Mouse (Mus musculus) CH12.LX (cell line): ENCODE results near the gene Alk. TPM values are rescaled to one million over a fixed set of nuclear protein-coding genes. Genes with fewer than 3 reads are reported as not detected.
A peak's percentile ranks its signal among the peaks of the same experiment; 100 is the strongest.

Experiments used
- DNase-seq: peaks from one replicate; pipeline ENCODE4 v3.0.0-alpha.2; 2013; ENCODE audit errors: extremely low read depth
- H3K27ac ChIP-seq: 2 replicates; pipeline ENCODE4 v1.5.1; 2012; ENCODE audit warnings: low read depth, mild to moderate bottlenecking, control low read depth, moderate library complexity; ENCODE audit not compliant: insufficient read depth
- H3K27me3 ChIP-seq: replicated peaks from 2 replicates; pipeline ENCODE3; 2012; ENCODE audit warnings: inconsistent platforms
- H3K36me3 ChIP-seq, 2 experiments: replicated peaks in 1 of 2; 2 replicates each; pipeline versions ENCODE3 to v1.6.1; 2012; ENCODE audit warnings: inconsistent platforms in 1 of 2, low read length in 1 of 2, mild to moderate bottlenecking in 1 of 2, mixed read lengths in 1 of 2, moderate library complexity in 1 of 2; ENCODE audit not compliant: control insufficient read depth in 1 of 2, insufficient read depth in 1 of 2
- H3K4me1 ChIP-seq, 2 experiments: 2 replicates each; pipeline ENCODE4 v1.6.1; 2012; ENCODE audit warnings: inconsistent platforms in 1 of 2, moderate library complexity in 1 of 2; ENCODE audit not compliant: insufficient read depth in 2 of 2, control insufficient read depth in 1 of 2
- H3K4me2 ChIP-seq: 2 replicates; pipeline ENCODE4 v1.6.1; 2012; ENCODE audit warnings: low read depth, mild to moderate bottlenecking, control low read depth; ENCODE audit not compliant: poor library complexity, insufficient read depth, severe bottlenecking
- H3K4me3 ChIP-seq, 3 experiments: fragments of 150-350 bp in 1 of 3; sonication (generic) in 1 of 3; replicated peaks in 1 of 3; 2 replicates each; pipeline versions ENCODE3 to v1.5.1; 2011 to 2012; ENCODE audit warnings: low read depth in 2 of 3, low read length in 2 of 3, mild to moderate bottlenecking in 2 of 3, moderate library complexity in 2 of 3, control low read depth in 1 of 3, improper control_type of control experiment in 1 of 3, inconsistent platforms in 1 of 3, mixed read lengths in 1 of 3; ENCODE audit not compliant: poor library complexity in 1 of 3
- H3K79me2 ChIP-seq: replicated peaks from 2 replicates; pipeline ENCODE4 v1.6.1; 2012; ENCODE audit warnings: mild to moderate bottlenecking, moderate library complexity; ENCODE audit not compliant: control insufficient read depth, poor library complexity, insufficient read depth, severe bottlenecking; ENCODE audit errors: extremely low read depth
- H3K9ac ChIP-seq: 2 replicates; pipeline ENCODE4 v1.6.1; 2012; ENCODE audit warnings: low read depth, mild to moderate bottlenecking, control low read depth, moderate library complexity; ENCODE audit not compliant: insufficient read depth
- H3K9me3 ChIP-seq: replicated peaks from 2 replicates; pipeline ENCODE3; 2012; ENCODE audit warnings: low read length, inconsistent platforms, mixed read lengths
- ETS1 ChIP-seq: conservative IDR thresholded peaks from 2 replicates; pipeline ENCODE4 v1.6.1; 2012; ENCODE audit warnings: low read depth, mild to moderate bottlenecking, inconsistent platforms, low read length, improper control_type of control experiment, moderate library complexity
- GABPA ChIP-seq: IDR thresholded peaks from 2 replicates; pipeline ENCODE4 v1.6.1; 2012; ENCODE audit warnings: low read depth, low read length, improper control_type of control experiment, inconsistent platforms; ENCODE audit not compliant: insufficient replicate concordance
- HCFC1 ChIP-seq: IDR thresholded peaks from 2 replicates; pipeline ENCODE4 v1.6.1; 2012; ENCODE audit warnings: low read depth, mild to moderate bottlenecking, inconsistent platforms, low read length, improper control_type of control experiment
- IRF4 ChIP-seq: IDR thresholded peaks from 2 replicates; pipeline ENCODE4 v1.6.1; 2014; ENCODE audit warnings: low read depth, mild to moderate bottlenecking, inconsistent platforms, low read length, improper control_type of control experiment
- JUN ChIP-seq: IDR thresholded peaks from 2 replicates; pipeline ENCODE4 v1.6.1; 2011; ENCODE audit warnings: low read depth, mild to moderate bottlenecking, low read length, improper control_type of control experiment, moderate library complexity; ENCODE audit not compliant: insufficient read depth
- MAZ ChIP-seq: IDR thresholded peaks from 2 replicates; pipeline ENCODE4 v1.6.1; 2012; ENCODE audit warnings: low read depth, mild to moderate bottlenecking, inconsistent platforms, low read length, improper control_type of control experiment, moderate library complexity
- MXI1 ChIP-seq: IDR thresholded peaks from 2 replicates; pipeline ENCODE4 v1.6.1; 2011; ENCODE audit warnings: mild to moderate bottlenecking, low read depth, low read length, improper control_type of control experiment
- NELFE ChIP-seq: IDR thresholded peaks from 2 replicates; pipeline ENCODE4 v1.6.1; 2011; ENCODE audit warnings: low read depth, low read length, improper control_type of control experiment
- PAX5 ChIP-seq: IDR thresholded peaks from 2 replicates; pipeline ENCODE4 v1.6.1; 2012; ENCODE audit warnings: low read length, inconsistent platforms, mixed read lengths
- POLR2AphosphoS2 ChIP-seq: IDR thresholded peaks from 2 replicates; pipeline ENCODE4 v1.6.1; 2011; ENCODE audit warnings: low read depth, low read length, improper control_type of control experiment
- SIN3A ChIP-seq: IDR thresholded peaks from 2 replicates; pipeline ENCODE4 v1.6.1; 2012; ENCODE audit warnings: low read length, improper control_type of control experiment, inconsistent platforms
- TBP ChIP-seq: conservative IDR thresholded peaks from 2 replicates; pipeline ENCODE4 v1.6.1; 2011; ENCODE audit warnings: low read depth, low read length, improper control_type of control experiment
- UBTF ChIP-seq: IDR thresholded peaks from 2 replicates; pipeline ENCODE4 v1.6.1; 2012; ENCODE audit warnings: low read depth, mild to moderate bottlenecking, inconsistent platforms, low read length, improper control_type of control experiment, moderate library complexity
- USF1 ChIP-seq: IDR thresholded peaks from 2 replicates; pipeline ENCODE4 v1.6.1; 2014; ENCODE audit warnings: low read depth, mild to moderate bottlenecking, inconsistent platforms, low read length, improper control_type of control experiment
- ZMIZ1 ChIP-seq: IDR thresholded peaks from 2 replicates; pipeline ENCODE4 v1.6.1; 2012; ENCODE audit warnings: low read depth, mild to moderate bottlenecking, inconsistent platforms, low read length, improper control_type of control experiment
- ZNF384 ChIP-seq: IDR thresholded peaks from 2 replicates; pipeline ENCODE4 v1.6.1; 2012; ENCODE audit warnings: low read depth, low read length, improper control_type of control experiment, inconsistent platforms
- dilution Hi-C: fragments of 300-500 bp; cut with MboI; formaldehyde crosslinking; loops from 2 replicates; pipeline ENCODE4 v1.14.3; 2020; ENCODE audit warnings: low sequenced_read_pairs; ENCODE audit not compliant: extremely low pct_unique_long_range_greater_than_20kb, extremely low pct_ligation_motif_present
- in situ Hi-C: fragments of 300-500 bp; cut with MboI; formaldehyde crosslinking; loops from 3 replicates; pipeline ENCODE4 v1.14.3; 2019; ENCODE audit warnings: low sequenced_read_pairs, low pct_ligation_motif_present, low pct_unique_long_range_greater_than_20kb, mixed read lengths
- polyA plus RNA-seq: library from polyadenylated mRNA; unstranded; fragments of >175 nt; gene quantifications from 2 replicates; pipeline ENCODE4 v1.2.1, GENCODE M21; 2012; ENCODE audit warnings: low read depth; ENCODE audit not compliant: insufficient read length
- total RNA-seq, 2 experiments: library from RNA; depleted of rRNA; stranded (reverse); fragments of 300-350 nt in 1 of 2; fragments of >200 nt in 1 of 2; gene quantifications; 2 replicates each; pipeline ENCODE4 v1.2.3; 2012 to 2014

The Alk gene
- total and polyA plus RNA-seq, 3 experiments = 0.38 to 0.63 (median 0.44) TPM

DNA sequence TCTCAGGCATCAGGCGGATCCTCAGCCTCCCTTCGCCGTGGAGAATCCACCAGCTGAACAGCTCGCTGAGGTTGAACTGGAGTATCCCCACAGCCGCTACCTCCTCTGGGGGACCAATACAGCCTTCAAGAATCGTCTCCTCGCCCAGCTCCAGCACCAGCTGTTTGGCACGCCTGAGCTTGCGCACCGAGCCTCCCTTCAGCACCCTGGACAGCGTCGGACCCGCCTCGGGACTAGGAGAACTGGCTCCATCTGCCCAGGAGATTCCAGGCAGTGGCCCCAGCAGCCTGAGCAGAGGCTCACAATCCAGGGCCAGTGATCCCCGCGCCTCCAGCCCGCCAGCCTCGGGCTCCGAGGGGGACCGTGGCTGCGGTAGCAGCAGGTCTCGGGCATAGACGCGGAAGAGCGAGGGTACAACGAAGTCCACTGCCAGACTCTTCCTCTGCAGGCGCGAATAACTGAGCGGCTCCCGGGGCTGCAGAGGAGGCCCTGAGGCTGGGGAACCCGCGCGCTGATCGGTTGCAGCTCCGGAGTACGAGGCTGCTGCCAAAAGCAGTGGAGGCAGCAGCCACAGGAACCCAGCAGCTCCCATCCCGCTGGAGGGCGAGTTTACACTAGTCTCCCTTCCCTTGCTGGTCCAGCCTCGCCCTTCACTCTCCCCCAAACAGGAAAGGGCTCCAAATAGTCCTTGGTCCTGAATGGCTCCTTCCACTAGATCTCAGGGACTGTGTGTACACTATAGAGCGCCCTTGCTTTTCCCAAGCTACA, 1.1 kb downstream of the Alk start (continued):
- no peak for TF ChIP-seq USF1

DNA sequence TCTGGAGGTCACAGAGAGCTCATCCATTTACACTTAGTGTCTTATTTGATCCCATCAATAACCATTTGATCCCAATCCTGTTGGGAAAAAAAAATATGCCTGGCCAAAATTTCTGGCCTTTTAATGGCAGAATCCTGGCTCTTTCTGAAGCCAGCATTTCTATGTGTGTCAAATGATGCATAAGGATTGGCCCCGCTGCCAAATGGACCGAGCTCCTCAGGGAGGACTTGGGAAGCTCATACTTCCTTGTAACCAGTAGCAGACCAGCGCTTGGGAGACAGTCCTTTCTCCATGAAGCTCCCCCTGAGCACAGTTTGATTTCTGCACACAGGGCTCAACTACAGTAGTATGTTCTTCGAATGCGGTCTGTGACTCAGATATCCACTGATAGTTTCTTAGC, 3.6 kb downstream of the Alk start:
- TF ChIP-seq JUN (no peak), PAX5 (no peak), MXI1 (no peak), GABPA (no peak), ZNF384 (no peak), ETS1 (no peak), MAZ (no peak), HCFC1 (no peak)
- peaks cover 8% of the 10 kb centered on the region for H3K9me3 ChIP-seq
- no peaks in the 10 kb centered on the region for H3K36me3 ChIP-seq
- no peak for DNase-seq
- H3K4me3 ChIP-seq = no peak overlapping the region
- dilution Hi-C loops = no loop called here
- H3K79me2 ChIP-seq = no peaks in the 10 kb centered on the region
- in situ Hi-C loops = loop anchor here (10.0 kb wide), 1 partner anchor 184 kb away; no protein-coding TSS in a partner anchor
- peaks cover 4 to 6% of the 10 kb centered on the region in 2 experiments; a peak in 2 of 4 replicates for H3K4me1 ChIP-seq
- H3K27me3 ChIP-seq = peaks cover 5% of the 10 kb centered on the region
- no peak overlapping the region for H3K27ac ChIP-seq
- no peak overlapping the region for H3K9ac ChIP-seq
- no peak overlapping the region for H3K4me2 ChIP-seq

DNA sequence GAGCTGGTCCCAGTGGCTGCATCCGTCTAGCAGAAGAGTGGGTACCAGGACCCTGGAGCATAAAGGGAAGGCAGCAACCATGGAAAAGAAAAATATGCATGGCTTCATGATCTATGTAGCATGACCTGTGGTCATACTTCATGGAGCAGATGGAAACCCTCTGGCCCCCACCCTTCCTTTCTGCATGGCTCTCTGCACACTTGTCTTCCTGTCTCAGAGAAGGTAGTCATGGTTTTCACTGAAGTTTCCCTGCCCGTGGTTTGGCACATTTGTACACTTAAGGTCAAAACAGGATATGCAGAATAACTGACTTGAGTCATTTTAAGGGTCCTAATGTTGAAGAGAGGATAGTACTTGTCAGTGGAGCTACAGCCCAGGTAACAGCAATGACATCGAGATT, 16.8 kb downstream of the Alk start:
- in situ Hi-C loops (no loop called here), dilution Hi-C loops (no loop called here)
- Histone ChIP-seq H3K9ac (no peak overlapping the region), H3K4me2 (no peak overlapping the region), H3K4me1 (peaks cover 0 to 9% of the 10 kb centered on the region in 2 experiments; a peak in 2 of 4 replicates), H3K79me2 (no peaks in the 10 kb centered on the region), H3K27me3 (no peaks in the 10 kb centered on the region), H3K9me3 (no peaks in the 10 kb centered on the region), H3K36me3 (no peaks in the 10 kb centered on the region), H3K4me3 (no peak overlapping the region), H3K27ac (no peak overlapping the region)
- peak; percentile 8 for DNase-seq
- no peak for TF ChIP-seq NELFE
- TF ChIP-seq GABPA = no peak
- no peak for TF ChIP-seq TBP
- no peak for TF ChIP-seq SIN3A
- no peak for TF ChIP-seq IRF4
- TF ChIP-seq HCFC1 = no peak
- TF ChIP-seq ZMIZ1 = no peak
- no peak for TF ChIP-seq UBTF
- no peak for TF ChIP-seq PAX5
- no peak for TF ChIP-seq POLR2AphosphoS2
